Mouse (Mus musculus): ENCODE data around the gene Haus4. TPM values are rescaled to one million over a fixed set of nuclear protein-coding genes. Genes with fewer than 3 reads are reported as not detected.
A peak's percentile ranks its signal among the peaks of the same experiment; 100 is the strongest.

Haus4 gene
- polyA plus RNA-seq, 1 experiment from 2014 or later = 32.4 TPM

DNA sequence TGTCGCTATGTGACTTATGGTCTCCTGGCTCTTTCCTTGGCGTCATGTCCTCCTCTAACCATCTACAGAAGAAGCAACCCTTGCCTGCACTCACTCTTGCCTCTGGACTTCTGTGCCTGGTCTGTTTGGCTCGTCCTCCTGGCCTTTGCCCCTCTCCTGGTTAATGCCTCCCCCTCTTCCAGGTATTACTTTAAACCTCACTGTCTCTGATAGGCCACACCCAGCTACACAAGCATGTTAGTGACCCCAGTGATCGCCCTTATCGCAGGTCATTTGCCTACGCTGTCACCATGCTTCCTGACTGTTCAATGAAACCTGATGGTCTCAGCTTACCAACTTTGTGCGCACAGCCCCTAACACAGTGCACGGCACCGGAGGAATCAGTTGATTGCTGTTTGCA lies 28.1 kb upstream of the Haus4 start:
- Histone ChIP-seq H3K36me3 (peaks cover 18% of the 10 kb centered on the region), H3K27me3 (no peaks in the 10 kb centered on the region), H3K4me2 (replicated peaks) (no peak overlapping the region), H3K27ac (no peak overlapping the region), H3K4me3 (no peak overlapping the region), H3K9me3 (replicated peaks) (no peaks in the 10 kb centered on the region), H3K4me1 (no peaks in the 10 kb centered on the region), H3K9ac (no peak overlapping the region)
- 91% methylated on average over 9 of the region's 9 CpGs for WGBS
- ATAC-seq (ENCODE audit: low FRiP score) = no peak

GRCm38 (mm10) chr14:54579638-54580037 lies 25.2 kb upstream of the Haus4 start:
- Histone ChIP-seq H3K27me3 (peaks cover 21% of the 10 kb centered on the region), H3K9me3 (replicated peaks) (no peaks in the 10 kb centered on the region), H3K4me3 (no peak overlapping the region), H3K4me1 (peaks cover 23% of the 10 kb centered on the region), H3K36me3 (peaks cover 11% of the 10 kb centered on the region), H3K9ac (no peak overlapping the region), H3K4me2 (replicated peaks) (no peak overlapping the region), H3K27ac (no peak overlapping the region)
- 88% methylated on average over 7 of the region's 7 CpGs for WGBS
- no peak for ATAC-seq (ENCODE audit: low FRiP score)

- WGBS = 2% methylated on average over 10 of the region's 10 CpGs
- peaks cover 24% of the 10 kb centered on the region for H3K27me3 ChIP-seq
- H3K36me3 ChIP-seq = peaks cover under 1% of the 10 kb centered on the region; the same call in 1 of the 2 replicates
- H3K4me3 ChIP-seq = peak overlapping the region; percentile 74
- no peaks in the 10 kb centered on the region for H3K9me3 ChIP-seq (replicated peaks)
- peak overlapping the region; percentile 92 for H3K9ac ChIP-seq
- peak overlapping the region; percentile 74 for H3K4me2 ChIP-seq (replicated peaks)
- peak overlapping the region; percentile 83 for H3K27ac ChIP-seq
- peaks cover 38% of the 10 kb centered on the region for H3K4me1 ChIP-seq
- no peak for ATAC-seq (ENCODE audit: low FRiP score)
Observed at GRCm38 (mm10) chr14:54578063-54578462, 23.6 kb upstream of the Haus4 start.

DNA sequence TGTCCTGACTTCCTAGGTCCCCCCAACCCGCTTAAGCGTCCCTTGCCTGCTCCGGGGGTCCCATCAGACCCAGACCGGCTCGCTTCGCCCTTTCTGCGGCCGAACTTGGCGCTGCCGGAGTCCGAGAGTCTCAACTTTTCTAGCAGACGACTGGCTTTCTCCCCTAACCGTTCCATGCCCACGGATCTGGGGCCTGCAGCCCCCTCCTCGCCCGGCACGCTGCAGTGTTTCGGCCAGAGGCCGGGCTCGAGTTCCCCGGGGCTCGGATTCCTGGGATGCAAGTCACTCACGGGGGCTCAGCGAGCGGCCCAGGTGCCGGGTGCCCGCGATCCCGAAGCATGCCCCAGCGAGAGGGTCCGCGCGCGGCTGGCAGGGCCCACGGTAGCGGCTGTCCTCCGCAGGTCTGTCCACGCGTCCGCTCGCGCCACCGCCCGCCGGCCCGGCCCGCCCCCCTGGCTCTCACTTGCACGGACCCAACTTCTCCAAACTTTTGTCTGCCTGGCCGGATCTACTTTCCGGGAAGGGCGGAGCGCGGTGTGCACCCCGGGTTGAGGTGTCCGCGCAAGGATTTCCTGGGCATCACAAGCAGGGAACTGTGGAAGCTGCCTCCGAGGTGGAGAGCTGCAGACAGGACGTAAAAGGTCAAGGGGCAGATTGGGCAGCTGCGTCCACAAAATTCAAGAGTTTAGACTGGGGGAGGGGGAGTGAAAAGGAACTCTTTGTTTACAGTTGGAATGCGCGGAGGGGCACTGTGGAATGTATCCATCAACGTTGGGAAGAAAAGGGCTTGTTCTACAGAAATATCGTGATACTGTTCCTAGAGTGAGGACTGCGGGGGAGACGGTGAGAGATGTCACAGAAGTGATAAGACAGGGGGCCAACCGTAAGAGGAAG lies 22.9 kb upstream of the Haus4 start, which contains the start of gene Ajuba:
TSS of gene Ajuba (minus strand) at position 470 of the 894 bp plus-strand sequence.
- under 1% methylated on average over 66 of the region's 66 CpGs for WGBS
- H3K4me1 ChIP-seq = peaks cover 46% of the 10 kb centered on the region
- peak; percentile 65 for ATAC-seq (ENCODE audit: low FRiP score)

DNA sequence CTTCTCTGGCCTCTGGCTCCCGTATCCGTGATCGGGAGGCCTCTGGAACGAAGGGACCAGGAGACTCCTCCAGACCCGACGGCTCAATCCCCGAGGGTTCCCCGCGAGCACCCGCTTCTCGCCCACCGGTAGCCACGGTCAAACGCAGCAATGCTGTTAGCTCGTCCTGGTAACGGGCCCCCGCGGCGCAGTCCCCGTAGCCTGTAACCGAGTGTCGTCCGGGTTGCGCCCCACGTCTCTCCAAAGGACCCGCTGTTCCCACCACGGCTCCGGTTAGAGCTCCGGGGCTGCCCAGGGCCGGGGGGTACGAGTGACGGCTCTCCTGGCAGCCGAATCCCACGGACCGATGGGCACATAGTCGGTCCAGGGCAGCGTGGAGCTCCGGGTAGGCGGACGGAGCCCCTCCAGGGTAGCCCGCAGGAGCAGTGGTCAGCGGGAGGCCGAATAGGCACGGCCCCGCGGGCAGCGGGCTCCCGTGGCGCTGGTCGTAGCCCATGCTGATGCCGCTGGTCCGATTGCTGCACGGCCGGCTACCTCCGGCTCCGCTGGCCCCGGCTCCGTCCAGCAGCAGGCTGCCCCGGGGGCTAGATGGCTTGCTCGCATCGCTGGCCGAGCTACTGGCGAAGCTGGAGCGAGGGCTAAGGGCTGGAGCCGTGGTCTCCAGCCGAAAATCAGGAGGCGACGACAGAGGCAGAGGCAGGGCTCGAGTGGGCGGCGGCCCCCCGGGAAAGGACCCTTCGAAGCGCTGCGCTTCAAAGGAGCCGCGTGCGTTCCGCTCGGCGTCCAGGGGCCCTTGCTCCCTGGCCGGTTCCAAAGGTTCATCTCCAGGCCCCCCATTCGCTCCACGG lies 22.0 kb upstream of the Haus4 start:
- ATAC-seq (ENCODE audit: low FRiP score) = no peak
- H3K4me1 ChIP-seq = peaks cover 52% of the 10 kb centered on the region

More for the DNA sequence above, 22.9 kb upstream of the Haus4 start, which contains the start of gene Ajuba:
- peak within 1 kb of the TSS; percentile 83 for H3K27ac ChIP-seq
- H3K4me2 ChIP-seq (replicated peaks) = peak within 1 kb of the TSS; percentile 74
- peaks cover 25% of the 10 kb centered on the region for H3K27me3 ChIP-seq
- H3K9me3 ChIP-seq (replicated peaks) = no peaks in the 10 kb centered on the region
- H3K4me3 ChIP-seq = peak within 1 kb of the TSS; percentile 74
- peak within 1 kb of the TSS; percentile 92 for H3K9ac ChIP-seq
- H3K36me3 ChIP-seq = no peaks in the 10 kb centered on the region

GRCm38 (mm10) chr14:54575631-54576030 lies 21.2 kb upstream of the Haus4 start:
- WGBS = under 1% methylated on average over 39 of the region's 39 CpGs
- H3K27me3 ChIP-seq = peaks cover 25% of the 10 kb centered on the region

More for the DNA sequence above, 22.0 kb upstream of the Haus4 start:
- H3K27me3 ChIP-seq = peaks cover 25% of the 10 kb centered on the region
- under 1% methylated on average over 84 of the region's 84 CpGs for WGBS
- peak overlapping the region; percentile 92 for H3K9ac ChIP-seq
- peak overlapping the region; percentile 74 for H3K4me3 ChIP-seq
- peak overlapping the region; percentile 83 for H3K27ac ChIP-seq
- peak overlapping the region; percentile 74 for H3K4me2 ChIP-seq (replicated peaks)
- no peaks in the 10 kb centered on the region for H3K9me3 ChIP-seq (replicated peaks)
- peaks cover 1% of the 10 kb centered on the region; the same call in 1 of the 2 replicates for H3K36me3 ChIP-seq

GRCm38 (mm10) chr14:54575031-54575430 lies 20.6 kb upstream of the Haus4 start:
- peak overlapping the region; percentile 74 for H3K4me2 ChIP-seq (replicated peaks)
- 3% methylated on average over 8 of the region's 8 CpGs for WGBS
- no peaks in the 10 kb centered on the region for H3K9me3 ChIP-seq (replicated peaks)
- H3K4me1 ChIP-seq = peaks cover 58% of the 10 kb centered on the region
- peak overlapping the region; percentile 92 for H3K9ac ChIP-seq
- H3K27ac ChIP-seq = 0 out of 2 replicates have a peak overlapping the region, but pooled peaks have one; percentile 45
- H3K4me3 ChIP-seq = peak overlapping the region; percentile 74
- no peak for ATAC-seq (ENCODE audit: low FRiP score)
- peaks cover 10% of the 10 kb centered on the region for H3K36me3 ChIP-seq
- peaks cover 25% of the 10 kb centered on the region for H3K27me3 ChIP-seq

More at GRCm38 (mm10) chr14:54575631-54576030, 21.2 kb upstream of the Haus4 start:
- H3K4me2 ChIP-seq (replicated peaks) = peak overlapping the region; percentile 74
- no peaks in the 10 kb centered on the region for H3K9me3 ChIP-seq (replicated peaks)
- no peak; the same call in 1 of the 2 replicates for ATAC-seq (ENCODE audit: low FRiP score)
- H3K4me1 ChIP-seq = peaks cover 55% of the 10 kb centered on the region
- H3K27ac ChIP-seq = peak overlapping the region; percentile 83; the same call in 1 of the 2 replicates
- H3K4me3 ChIP-seq = peak overlapping the region; percentile 74
- H3K9ac ChIP-seq = peak overlapping the region; percentile 92
- H3K36me3 ChIP-seq = peaks cover 8% of the 10 kb centered on the region

- H3K4me2 ChIP-seq (replicated peaks) = peak overlapping the region; percentile 74
- peak overlapping the region; percentile 74 for H3K4me3 ChIP-seq
- 14% methylated on average over 4 of the region's 4 CpGs for WGBS
- peaks cover 65% of the 10 kb centered on the region for H3K4me1 ChIP-seq
- peak overlapping the region; percentile 45 for H3K27ac ChIP-seq
- H3K36me3 ChIP-seq = peaks cover 10% of the 10 kb centered on the region
- H3K9me3 ChIP-seq (replicated peaks) = no peaks in the 10 kb centered on the region
- peaks cover 25% of the 10 kb centered on the region for H3K27me3 ChIP-seq
- H3K9ac ChIP-seq = peak overlapping the region; percentile 54
- ATAC-seq (ENCODE audit: low FRiP score) = no peak
Observed at GRCm38 (mm10) chr14:54574253-54574652, 19.8 kb upstream of the Haus4 start.

DNA sequence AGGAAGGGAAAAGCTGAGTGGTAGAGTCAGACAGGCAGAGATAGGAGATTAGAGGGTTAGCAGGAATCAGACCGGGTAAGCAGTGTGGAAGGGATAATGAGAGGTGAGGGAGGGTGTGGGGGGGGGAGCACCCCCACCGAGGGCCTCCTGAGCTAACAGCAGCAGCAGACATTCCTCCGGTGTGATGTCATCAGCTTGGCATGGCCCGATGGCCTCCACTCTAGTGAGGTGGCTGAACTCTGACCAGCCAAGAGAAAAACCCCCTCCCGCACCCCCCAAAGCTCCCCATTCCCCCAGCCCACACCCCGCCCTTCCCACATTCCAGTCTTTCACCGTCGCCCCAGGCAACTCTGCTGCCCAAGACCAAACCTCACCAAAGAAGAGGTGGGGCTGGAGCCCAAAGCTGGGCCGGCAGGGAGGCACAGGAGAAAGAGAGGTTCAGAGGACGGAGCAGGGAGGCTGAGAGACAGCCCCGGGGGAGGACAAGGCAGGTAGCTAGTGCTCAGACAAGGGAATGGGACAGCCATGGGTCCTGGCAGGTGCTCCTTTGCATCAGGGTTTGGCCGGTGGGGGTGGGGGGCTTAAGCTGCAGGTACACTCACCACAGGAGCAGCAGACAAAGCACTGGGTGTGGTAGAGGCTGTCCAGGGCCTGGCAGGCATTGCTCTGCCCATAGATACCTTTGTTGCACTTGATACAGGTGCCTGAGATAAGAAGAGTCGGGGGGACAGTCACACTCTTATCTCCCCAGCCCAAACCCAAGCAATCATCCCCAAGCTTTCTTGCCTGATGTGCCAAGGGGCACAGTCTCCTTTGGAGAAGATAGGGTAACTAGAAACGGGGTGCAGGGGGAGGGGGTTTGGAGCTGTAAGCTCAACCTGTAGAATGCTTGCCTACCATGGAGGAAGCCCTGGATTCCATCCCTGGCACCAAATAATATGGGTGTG lies 18.6 kb upstream of the Haus4 start:
- ATAC-seq (ENCODE audit: low FRiP score) = peak; percentile 38
- peaks cover 25% of the 10 kb centered on the region for H3K27me3 ChIP-seq
- H3K36me3 ChIP-seq = peaks cover 18% of the 10 kb centered on the region
- H3K4me3 ChIP-seq = peak overlapping the region; percentile 74
- no peaks in the 10 kb centered on the region for H3K9me3 ChIP-seq (replicated peaks)
- H3K27ac ChIP-seq = peak overlapping the region; percentile 73
- H3K4me1 ChIP-seq = peaks cover 65% of the 10 kb centered on the region
- peak overlapping the region; percentile 55 for H3K9ac ChIP-seq
- 6% methylated on average over 13 of the region's 14 CpGs for WGBS
- H3K4me2 ChIP-seq (replicated peaks) = peak overlapping the region; percentile 74

- H3K4me3 ChIP-seq = no peak overlapping the region
- no peaks in the 10 kb centered on the region for H3K9me3 ChIP-seq (replicated peaks)
- 50% methylated on average over 4 of the region's 4 CpGs for WGBS
- H3K27me3 ChIP-seq = peaks cover 22% of the 10 kb centered on the region
- H3K36me3 ChIP-seq = peaks cover 27% of the 10 kb centered on the region
- peak overlapping the region; percentile 73; the same call in 1 of the 2 replicates for H3K27ac ChIP-seq
- no peak overlapping the region for H3K9ac ChIP-seq
- peaks cover 64% of the 10 kb centered on the region for H3K4me1 ChIP-seq
- H3K4me2 ChIP-seq (replicated peaks) = 0 out of 2 replicates have a peak overlapping the region, but pooled peaks have one; percentile 74
- no peak for ATAC-seq (ENCODE audit: low FRiP score)
Observed at GRCm38 (mm10) chr14:54572122-54572521, 17.7 kb upstream of the Haus4 start.

All from hindbrain, embryonic 12.5 days (tissue).